Mouse (Mus musculus) C2C12 (cell line): Measurements from ENCODE around the gene Tec. TPM values are rescaled to one million over a fixed set of nuclear protein-coding genes. Genes with fewer than 3 reads are reported as not detected.

Experiments used
- H3K27me3 ChIP-seq: one replicate; pipeline ENCODE4 v1.6.1; 2011; ENCODE audit not compliant: control insufficient read depth, insufficient read depth, insufficient read length
- H3K36me3 ChIP-seq: one replicate; pipeline ENCODE4 v1.6.1; 2011; ENCODE audit not compliant: control insufficient read depth, insufficient read depth
- H3K4me3 ChIP-seq: one replicate; pipeline ENCODE4 v1.5.1; 2011; ENCODE audit warnings: mild to moderate bottlenecking, control low read depth; ENCODE audit not compliant: poor library complexity, insufficient read depth, severe bottlenecking
- H3K79me2 ChIP-seq: one replicate; pipeline ENCODE4 v1.6.1; 2011; ENCODE audit not compliant: control insufficient read depth, insufficient read depth
- H3K79me3 ChIP-seq: one replicate; pipeline ENCODE4 v1.6.1; 2011; ENCODE audit warnings: low read depth, control low read depth
- H3ac ChIP-seq: one replicate; pipeline ENCODE3; 2011; ENCODE audit warnings: low read depth; ENCODE audit not compliant: control insufficient read depth, insufficient read length
- CEBPB ChIP-seq: IDR thresholded peaks from one replicate; pipeline ENCODE4 v1.6.1; 2011; ENCODE audit warnings: low read depth, mild to moderate bottlenecking, control low read depth, moderate library complexity
- CTCF ChIP-seq: IDR thresholded peaks from one replicate; pipeline ENCODE4 v1.5.1; 2011; ENCODE audit not compliant: control insufficient read depth, insufficient read depth, insufficient read length
- FOSL1 ChIP-seq: IDR thresholded peaks from one replicate; pipeline ENCODE4 v1.8.0; 2011; ENCODE audit warnings: mild to moderate bottlenecking, low read length; ENCODE audit not compliant: poor library complexity, insufficient read depth, severe bottlenecking
- MAX ChIP-seq: IDR thresholded peaks from one replicate; pipeline ENCODE4 v1.6.1; 2011; ENCODE audit warnings: mild to moderate bottlenecking, control low read depth
- MYOD1 ChIP-seq: IDR thresholded peaks from one replicate; pipeline ENCODE4 v1.6.1; 2011; ENCODE audit warnings: low read depth; ENCODE audit not compliant: control insufficient read depth, insufficient read length
- MYOG ChIP-seq: IDR thresholded peaks from one replicate; pipeline ENCODE4 v1.6.1; 2011; ENCODE audit not compliant: control insufficient read depth, insufficient read length; ENCODE audit errors: extremely low read depth
- USF1 ChIP-seq: IDR thresholded peaks from one replicate; pipeline ENCODE4 v1.6.1; 2011; ENCODE audit warnings: low read depth, mild to moderate bottlenecking, control low read depth, moderate library complexity
- polyA plus RNA-seq: library from polyadenylated mRNA; unstranded; fragments of >200 nt; fragmentation: generic; extraction: Trizol; gene quantifications from one replicate; pipeline ENCODE4 v1.2.1, GENCODE M21; 2012; ENCODE audit warnings: missing spikeins

Gene Tec
- polyA plus RNA-seq, 1 experiment: 0.88 TPM

DNA sequence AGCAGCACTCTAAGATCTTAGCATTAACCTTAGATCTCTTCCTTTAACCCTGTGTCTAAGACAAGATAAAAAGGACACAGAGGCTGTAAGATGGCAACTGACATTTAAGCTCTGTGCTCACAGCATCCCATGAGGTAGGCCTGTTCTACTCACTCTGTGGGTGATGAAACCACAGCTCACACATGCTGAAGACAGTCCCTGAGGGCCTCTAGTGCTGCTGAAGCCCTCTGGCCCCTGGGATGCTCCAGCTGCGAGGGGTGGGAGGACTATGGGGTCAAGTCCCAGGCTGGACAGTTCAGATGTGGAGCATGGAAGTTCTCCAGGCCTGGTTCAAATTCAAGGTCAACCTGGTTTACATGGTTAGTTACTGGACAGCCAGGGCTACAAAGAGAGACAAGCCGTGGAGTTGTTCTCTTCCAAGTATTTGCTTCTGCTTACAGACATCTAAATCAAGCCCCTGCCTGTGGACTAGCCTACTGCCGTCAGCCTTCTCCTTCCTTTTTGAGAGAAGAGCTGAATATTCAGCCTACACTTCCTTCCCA lies 74.9 kb downstream of the Tec start:
- H3K79me3 ChIP-seq: no peaks in the 10 kb centered on the region
- no peak overlapping the region for H3ac ChIP-seq
- H3K4me3 ChIP-seq: no peak overlapping the region
- H3K27me3 ChIP-seq: no peaks in the 10 kb centered on the region
- no peaks in the 10 kb centered on the region for H3K36me3 ChIP-seq
- no peaks in the 10 kb centered on the region for H3K79me2 ChIP-seq
- TF ChIP-seq FOSL1: no peak
- no peak for TF ChIP-seq USF1
- no peak for TF ChIP-seq MYOD1
- no peak for TF ChIP-seq MYOG
- no peak for TF ChIP-seq MAX
- no peak for TF ChIP-seq CEBPB
- TF ChIP-seq CTCF: no peak

DNA sequence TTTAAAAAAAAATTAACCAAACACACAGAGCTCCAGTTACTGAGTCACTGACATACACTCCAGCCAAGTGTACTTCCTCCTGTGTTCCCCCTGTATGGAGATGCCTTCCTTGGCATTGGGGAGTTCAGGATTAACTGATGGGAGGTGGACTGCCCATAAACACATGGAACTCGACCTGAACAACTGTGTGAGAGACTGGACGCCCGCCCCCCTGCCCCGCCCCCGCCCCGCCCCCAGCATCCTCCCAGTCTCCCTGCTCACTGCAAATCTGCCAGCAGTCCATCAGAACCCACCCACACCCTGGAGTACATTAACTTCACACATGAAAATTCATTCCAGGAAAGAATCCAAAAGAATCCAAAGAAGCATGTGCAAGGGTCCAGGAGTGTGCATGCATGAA lies 76.5 kb downstream of the Tec start:
- TF ChIP-seq FOSL1 (no peak), USF1 (no peak), CEBPB (no peak), MYOD1 (no peak), MAX (no peak), MYOG (no peak), CTCF (no peak)
- no peaks in the 10 kb centered on the region for H3K36me3 ChIP-seq
- H3K79me2 ChIP-seq: no peaks in the 10 kb centered on the region
- H3K79me3 ChIP-seq: no peaks in the 10 kb centered on the region
- no peak overlapping the region for H3K4me3 ChIP-seq
- no peak overlapping the region for H3ac ChIP-seq
- H3K27me3 ChIP-seq: no peaks in the 10 kb centered on the region

- H3K36me3 ChIP-seq: no peaks in the 10 kb centered on the region
- no peak for TF ChIP-seq CTCF
- H3ac ChIP-seq: no peak overlapping the region
- H3K79me2 ChIP-seq: no peaks in the 10 kb centered on the region
- H3K79me3 ChIP-seq: no peaks in the 10 kb centered on the region
- H3K27me3 ChIP-seq: no peaks in the 10 kb centered on the region
- no peak overlapping the region for H3K4me3 ChIP-seq
Observed at GRCm38 (mm10) chr5:72791386-72791785, 76.9 kb downstream of the Tec start.

- Histone ChIP-seq H3K79me2 (no peaks in the 10 kb centered on the region), H3ac (no peak overlapping the region), H3K79me3 (no peaks in the 10 kb centered on the region), H3K4me3 (no peak overlapping the region), H3K27me3 (no peaks in the 10 kb centered on the region), H3K36me3 (no peaks in the 10 kb centered on the region)
- TF ChIP-seq CEBPB (no peak), MYOD1 (no peak), MYOG (no peak), FOSL1 (no peak), CTCF (no peak), MAX (no peak), USF1 (no peak)
Observed at GRCm38 (mm10) chr5:72785451-72785850, 82.8 kb downstream of the Tec start.

- no peaks in the 10 kb centered on the region for H3K36me3 ChIP-seq
- no peak overlapping the region for H3ac ChIP-seq
- no peak for TF ChIP-seq MAX
- TF ChIP-seq CTCF: no peak
- TF ChIP-seq CEBPB: no peak
- no peak for TF ChIP-seq USF1
- H3K27me3 ChIP-seq: no peaks in the 10 kb centered on the region
- no peak overlapping the region for H3K4me3 ChIP-seq
- no peaks in the 10 kb centered on the region for H3K79me3 ChIP-seq
- H3K79me2 ChIP-seq: no peaks in the 10 kb centered on the region
Observed at GRCm38 (mm10) chr5:72784719-72785118, 83.6 kb downstream of the Tec start.

DNA sequence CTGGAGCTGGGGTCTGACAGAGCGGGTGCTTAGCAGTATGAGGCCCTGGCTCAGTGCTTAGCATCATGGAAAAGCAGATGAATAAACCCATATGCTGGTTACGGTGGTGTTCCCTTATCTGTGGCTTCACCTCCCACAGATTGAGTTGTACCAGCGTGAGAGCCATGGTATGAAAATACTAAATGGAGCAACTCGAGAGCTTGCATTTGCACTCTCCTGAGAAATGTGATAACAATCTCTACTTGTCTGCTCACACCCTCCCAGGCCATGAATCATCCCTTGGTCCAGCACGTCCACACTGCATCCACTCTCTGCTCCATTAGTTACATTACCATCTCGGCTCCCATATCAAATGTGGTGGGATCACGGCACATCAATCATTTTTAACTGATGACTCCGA lies 84.3 kb downstream of the Tec start:
- no peaks in the 10 kb centered on the region for H3K36me3 ChIP-seq
- H3K79me3 ChIP-seq: no peaks in the 10 kb centered on the region
- no peak overlapping the region for H3K4me3 ChIP-seq
- no peaks in the 10 kb centered on the region for H3K27me3 ChIP-seq
- no peak overlapping the region for H3ac ChIP-seq
- H3K79me2 ChIP-seq: no peaks in the 10 kb centered on the region
- TF ChIP-seq MAX (no peak), MYOD1 (no peak), CTCF (no peak), CEBPB (no peak), MYOG (no peak), FOSL1 (no peak), USF1 (no peak)
